Mouse (Mus musculus): Measurements from ENCODE around the gene Eml2.

Gene Eml2

DNA sequence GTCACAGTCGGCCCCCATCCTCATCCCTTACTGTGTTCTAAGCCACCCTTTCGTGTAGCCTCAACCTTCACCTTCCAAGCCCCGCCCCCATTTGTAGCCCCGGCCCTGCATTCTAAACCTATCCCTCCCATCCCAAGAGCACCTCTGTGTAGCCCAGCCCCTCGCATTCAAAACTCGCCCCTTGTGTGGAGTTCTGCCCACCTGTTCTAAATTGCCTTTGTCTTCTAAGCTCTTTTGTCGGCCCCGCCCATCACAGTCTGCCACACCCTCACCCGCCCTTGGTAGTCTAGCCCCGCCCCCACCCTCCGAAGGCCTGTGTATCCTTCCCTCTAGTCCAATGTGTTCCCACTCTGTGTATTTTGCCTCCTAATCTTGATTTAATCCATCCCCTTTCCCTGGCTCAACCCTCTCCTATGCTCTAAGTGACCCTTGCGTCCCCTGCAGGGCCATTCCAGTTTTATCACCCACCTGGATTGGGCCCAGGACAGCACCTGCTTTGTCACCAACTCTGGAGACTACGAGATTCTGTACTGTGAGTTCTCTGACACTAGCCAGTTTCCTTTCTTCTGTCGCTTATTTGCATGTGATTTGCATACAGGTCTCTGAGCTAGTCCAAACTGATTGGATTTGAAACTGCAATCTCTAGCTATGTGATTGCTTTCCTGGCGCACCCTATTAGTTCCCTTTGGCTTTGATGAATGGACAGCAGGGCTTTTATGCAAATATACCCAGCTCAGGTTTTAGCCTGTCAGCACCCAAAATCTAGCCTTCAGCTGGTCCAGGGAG lies 26.0 kb downstream of the Eml2 start:
- DNase-seq (ENCODE audit: low spot score in 2 of 2), result no peak

DNA sequence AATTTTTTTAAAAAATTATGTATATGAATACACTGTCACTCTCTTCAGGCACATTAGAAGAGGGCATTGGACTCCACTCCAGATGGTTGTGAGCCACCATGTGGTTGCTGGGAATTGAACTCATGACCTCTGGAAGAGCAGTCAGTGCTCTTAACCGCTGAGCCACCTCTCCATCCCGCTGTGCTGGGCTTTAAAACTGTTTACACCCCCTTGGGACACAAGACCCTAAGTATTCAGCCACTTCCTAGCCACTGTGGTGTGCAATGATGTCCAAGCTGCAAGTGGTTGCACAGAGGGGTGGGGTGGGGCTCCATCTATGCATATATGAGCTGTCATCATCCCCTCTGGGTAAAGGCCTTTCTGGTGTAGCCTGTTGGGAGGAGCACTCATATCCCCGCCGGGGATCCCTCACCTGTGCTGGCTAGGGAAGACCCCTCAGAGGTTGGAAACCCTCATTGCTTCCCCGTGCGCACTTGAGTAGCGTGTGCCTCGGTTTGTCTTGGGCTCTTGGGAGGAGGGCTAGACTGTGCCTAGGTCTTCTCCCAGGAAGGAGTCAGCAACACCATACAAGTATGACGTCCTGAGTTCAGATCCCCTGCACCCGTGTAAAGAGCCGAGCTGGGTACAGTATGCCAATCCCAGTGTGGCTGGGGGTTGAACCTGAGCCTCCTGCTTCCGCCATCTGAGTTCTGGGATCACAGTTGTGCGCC lies 32.1 kb downstream of the Eml2 start:
- DNase-seq (ENCODE audit: low spot score in 2 of 2), result no peak

DNA sequence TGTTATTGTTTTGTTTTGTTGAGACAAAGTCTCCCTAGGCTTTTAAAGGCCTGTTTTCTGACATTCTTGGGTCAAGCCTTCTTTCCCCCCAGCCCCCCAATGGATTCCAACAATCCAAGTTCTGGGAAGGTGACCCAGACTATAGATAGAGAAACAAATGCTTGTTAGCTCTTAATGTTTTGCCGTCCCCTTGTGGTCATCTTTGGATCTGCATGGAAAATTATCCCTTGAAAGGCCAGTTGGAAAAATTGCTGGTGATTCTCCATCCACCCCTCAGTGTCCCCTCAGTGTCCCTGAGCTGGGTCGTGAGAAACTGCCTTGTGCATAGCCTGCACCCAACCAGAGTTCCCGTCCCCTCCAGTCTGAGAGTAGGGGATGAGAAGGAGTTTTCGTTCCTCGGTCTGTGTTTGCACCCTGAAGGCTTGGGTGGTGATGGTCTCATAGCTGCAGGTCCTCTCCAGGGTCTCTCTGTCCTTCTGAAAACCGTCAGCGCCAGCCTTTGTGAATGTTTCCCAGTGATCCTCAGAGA lies 32.8 kb downstream of the Eml2 start:
- DNase-seq (ENCODE audit: low spot score in 2 of 2), result no peak

DNA sequence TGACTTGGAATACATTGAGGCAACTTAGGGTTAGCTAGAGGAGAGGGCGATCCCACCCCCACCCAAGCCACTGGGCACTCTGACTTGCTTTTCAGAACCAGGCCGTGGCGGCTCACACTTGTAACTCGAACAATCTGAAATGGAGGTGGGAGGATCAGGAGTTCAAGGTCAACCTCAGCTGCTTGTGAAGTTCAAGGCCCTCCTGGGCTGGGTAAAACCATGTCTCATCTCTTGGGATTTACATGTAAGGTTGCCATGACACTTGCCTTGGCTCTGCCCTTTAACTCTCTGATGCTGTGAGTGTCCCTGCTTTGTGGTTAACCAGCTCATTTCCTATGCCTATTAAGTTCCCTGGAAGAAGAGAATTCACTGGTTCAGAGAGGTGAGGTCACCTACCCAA lies 33.3 kb downstream of the Eml2 start:
- DNase-seq (ENCODE audit: low spot score in 2 of 2), result no peak

DNA sequence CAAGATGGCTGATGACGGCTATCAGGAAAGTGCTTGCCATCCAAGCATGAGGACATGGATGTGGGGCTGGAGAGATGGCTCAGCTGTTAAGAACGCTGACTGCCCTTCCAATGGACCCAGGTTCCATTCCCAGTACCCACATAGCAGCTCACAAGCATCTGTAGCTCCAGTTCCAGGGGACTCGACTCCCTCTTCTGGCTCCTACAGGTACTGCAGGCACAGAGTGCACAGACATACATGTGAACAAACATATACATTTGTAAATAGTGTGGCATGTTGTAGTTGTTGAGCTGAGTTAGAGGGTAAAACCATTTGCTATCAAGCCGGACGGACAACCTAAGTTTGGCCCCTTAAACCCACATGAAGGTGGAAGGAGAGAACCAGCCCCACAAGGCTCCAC lies 33.8 kb downstream of the Eml2 start:
- DNase-seq (ENCODE audit: low spot score in 2 of 2), result no peak

DNA sequence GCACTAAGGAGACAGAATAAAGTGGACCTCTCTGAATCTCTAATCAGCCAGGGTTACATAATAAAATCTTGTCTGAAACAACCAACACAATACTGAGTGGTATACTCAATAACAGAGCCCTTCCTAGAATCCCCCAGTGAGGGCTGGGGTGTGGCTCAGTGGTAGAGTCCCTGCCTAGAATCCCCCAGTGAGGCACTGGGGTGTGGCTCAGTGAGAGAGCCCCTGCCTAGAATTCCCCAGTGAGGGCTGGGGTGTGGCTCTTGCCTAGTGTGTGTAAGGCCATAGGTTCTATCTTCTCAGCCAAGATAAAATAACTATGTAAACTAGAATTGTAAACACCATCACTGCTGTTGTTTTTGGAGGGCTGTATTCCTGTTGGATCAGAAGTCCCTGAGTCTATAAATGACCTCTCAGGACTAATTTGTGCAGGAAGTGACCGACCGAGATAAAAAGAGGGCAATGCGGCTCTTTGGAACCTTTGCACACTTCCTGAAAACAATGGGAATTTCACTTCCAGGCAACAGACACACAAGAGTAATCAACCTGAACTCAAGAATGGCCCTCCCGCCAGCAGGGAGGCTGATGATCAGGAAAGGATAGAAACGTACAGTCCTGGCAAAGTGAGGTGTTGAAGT lies 34.9 kb downstream of the Eml2 start:
- no peak for DNase-seq (ENCODE audit: low spot score in 2 of 2)

DNA sequence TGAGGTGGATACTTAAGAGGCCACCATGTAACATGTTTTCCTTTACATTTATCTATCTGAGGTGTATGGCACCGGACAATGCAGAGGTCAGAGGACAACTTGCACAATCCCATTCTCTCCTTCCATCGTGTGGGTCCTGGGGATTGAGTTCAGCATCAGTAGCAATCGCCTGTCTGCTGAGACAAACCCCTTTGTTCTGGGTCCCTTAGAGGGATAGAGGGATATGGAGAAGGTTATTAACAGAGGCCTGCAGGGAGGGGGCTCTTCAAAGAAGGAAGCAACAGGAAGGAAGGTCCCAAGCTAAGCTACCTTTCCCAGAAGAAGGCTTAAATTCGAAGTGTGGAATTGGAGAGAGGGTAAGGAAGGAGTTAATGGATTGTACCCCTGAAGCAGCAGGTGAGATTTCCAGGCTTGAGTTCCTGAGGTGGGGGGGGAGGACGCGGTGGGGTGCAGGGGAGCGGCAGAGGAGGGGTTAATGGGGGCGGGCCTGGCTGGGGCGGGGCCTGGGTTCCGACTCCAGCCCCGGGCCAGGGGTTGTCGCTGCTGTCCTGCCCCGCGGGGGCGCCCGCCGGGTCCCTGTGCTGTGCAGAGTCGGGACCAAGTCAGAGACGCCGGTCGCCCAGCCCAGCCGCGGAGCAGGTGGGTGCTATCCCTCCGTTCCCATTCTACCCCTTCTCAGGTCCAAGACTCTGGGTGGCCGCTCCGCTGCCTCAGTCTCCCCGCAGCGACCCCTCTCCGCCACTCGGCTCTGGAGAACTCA lies 36.0 kb downstream of the Eml2 start, which contains the start of gene Gpr4:
TSS of gene Gpr4 (plus strand) at position 543 of the 760 bp plus-strand sequence.
- no peak for DNase-seq (ENCODE audit: low spot score in 2 of 2)

DNA sequence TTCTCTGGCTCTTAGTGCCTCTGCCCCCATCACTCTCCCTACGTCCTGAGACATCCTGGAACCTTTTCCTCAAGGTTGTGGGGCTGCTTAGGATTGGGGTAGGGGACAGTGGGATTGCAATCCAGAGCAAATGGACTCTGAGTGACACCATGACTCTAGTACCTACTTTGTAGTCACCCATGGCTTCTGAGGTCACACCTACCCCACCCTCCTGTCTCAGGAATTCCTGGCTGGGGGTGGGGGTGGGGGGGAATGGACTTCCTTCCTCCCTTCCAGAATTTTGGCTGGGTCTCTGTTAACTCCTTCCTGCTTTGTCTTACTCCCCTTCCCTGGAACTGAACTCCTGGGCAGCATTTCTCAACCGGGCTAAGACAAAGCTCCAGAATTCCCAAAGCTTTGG lies 37.2 kb downstream of the Eml2 start:
- no peak for DNase-seq (ENCODE audit: low spot score in 2 of 2)

DNA sequence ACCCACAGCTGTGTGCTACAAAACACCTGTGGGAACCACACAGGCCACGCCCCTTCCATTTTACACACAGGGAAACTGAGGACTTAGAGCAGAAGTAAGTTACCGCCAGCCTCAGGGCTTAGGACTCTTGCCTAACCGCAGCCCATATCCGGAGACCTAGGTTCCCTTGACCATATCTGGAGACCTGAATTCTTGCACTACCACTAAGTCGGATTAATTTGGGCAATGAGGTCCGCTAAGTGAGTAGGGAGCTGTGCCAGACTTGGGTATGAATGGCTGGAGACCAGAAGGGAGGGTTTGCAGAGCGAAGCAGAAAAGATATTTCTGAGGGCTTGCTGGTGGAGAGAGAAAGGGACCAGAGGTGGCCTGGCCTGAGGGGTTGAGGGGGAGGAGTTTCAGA lies 38.1 kb downstream of the Eml2 start:
- DNase-seq (ENCODE audit: low spot score in 2 of 2), result no peak

DNA sequence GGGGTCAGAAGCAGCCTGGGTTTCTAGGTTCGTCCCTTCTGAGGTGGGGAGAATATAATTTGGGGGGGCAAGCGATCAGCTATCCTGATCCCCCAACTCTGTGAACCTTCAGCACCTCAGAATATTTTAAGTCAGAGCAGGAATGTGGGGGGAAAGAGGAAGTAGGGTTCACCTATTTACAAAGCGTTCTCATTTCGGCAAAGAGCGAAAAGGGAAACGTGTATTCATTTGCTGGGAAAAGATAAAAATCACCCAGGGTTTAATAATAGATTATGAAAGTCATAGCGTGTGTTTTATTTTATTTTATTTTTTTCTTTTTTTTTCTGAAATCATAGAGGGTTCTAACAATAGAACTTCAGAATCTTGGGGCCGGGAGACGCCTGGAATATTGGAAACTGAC lies 38.7 kb downstream of the Eml2 start:
- DNase-seq (ENCODE audit: low spot score in 2 of 2), result no peak

DNA sequence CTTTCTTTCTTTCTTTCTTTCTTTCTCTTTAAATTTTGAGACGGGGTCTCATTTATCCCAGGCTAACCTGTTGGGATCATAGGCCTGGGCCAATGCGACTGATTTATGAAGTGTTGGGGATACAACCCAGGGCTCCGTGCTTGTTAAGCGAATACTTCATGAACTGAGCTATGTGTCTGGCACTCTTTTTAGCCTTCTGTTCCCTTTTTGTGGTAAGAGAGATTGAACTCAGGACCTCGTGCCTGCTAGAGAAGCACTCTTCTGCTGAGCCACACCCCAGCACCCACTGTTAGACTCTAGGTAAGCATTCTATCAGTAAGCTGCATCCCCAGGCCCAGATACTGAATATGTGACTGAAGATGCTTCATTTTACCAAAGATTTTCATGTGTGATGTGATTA lies 41.3 kb downstream of the Eml2 start:
- DNase-seq (ENCODE audit: low spot score in 2 of 2), result no peak

DNA sequence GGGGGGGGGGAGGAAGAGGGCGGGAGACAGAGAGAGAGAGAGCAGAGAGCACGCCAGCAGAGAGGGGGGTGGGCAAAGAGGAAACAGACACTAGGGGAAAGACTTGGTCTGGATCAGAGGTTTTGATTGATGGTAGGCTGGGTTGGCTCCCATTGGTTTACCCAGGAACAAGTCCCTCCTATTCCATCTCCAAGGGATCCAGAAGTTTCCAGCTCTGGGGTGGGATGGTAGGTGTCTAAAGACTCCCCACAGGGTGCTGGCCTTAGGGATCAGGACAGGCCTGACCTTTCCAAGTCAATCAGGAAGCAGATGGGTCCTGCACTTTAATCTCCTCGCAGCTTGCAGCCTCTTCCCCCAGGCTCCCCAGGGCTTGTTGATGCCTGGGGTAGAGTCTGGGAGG lies 41.7 kb downstream of the Eml2 start:
- DNase-seq (ENCODE audit: low spot score in 2 of 2), result no peak

DNA sequence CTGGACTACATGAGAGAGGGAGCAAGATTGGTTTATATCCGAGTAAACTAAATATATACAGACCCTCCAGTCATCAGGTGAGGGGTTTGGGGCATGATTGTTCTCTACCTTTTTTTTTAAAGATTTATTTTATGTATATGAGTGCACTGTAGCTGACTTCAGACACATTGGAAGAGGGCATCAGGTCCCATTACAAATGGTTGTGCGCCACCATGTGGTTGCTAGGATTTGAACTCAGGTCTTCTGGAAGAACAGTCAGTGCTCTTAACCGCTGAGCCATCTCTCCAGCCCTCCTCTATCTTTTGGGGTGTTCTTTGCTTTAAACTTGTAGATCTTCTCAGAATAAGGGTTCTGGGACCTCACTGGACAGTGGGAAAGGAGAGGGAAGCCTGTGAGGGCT lies 43.8 kb downstream of the Eml2 start:
- no peak for DNase-seq (ENCODE audit: low spot score in 2 of 2)

DNA sequence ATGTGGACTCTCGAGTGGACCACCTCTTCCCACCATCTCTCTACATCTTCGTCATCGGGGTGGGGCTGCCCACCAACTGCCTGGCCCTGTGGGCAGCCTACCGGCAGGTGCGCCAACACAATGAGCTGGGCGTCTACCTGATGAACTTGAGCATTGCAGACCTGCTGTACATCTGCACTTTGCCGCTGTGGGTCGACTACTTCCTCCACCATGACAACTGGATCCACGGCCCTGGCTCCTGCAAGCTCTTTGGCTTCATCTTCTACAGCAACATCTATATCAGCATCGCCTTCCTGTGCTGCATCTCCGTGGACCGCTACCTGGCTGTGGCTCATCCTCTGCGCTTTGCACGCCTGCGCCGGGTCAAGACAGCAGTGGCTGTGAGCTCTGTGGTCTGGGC lies 46.0 kb downstream of the Eml2 start:
- no peak for DNase-seq (ENCODE audit: low spot score in 2 of 2)

DNA sequence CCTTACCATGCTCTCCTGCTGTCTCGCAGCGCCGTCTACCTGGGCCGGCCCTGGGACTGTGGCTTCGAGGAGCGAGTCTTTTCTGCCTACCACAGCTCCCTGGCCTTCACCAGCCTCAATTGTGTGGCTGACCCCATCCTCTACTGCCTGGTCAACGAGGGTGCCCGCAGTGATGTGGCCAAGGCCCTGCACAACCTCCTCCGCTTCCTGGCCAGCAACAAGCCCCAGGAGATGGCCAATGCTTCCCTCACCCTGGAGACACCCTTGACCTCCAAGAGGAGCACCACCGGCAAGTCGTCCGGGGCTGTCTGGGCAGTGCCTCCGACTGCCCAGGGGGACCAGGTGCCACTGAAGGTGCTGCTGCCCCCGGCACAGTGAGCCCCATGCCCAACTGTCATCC lies 46.7 kb downstream of the Eml2 start:
- DNase-seq (ENCODE audit: low spot score in 2 of 2), result no peak

DNA sequence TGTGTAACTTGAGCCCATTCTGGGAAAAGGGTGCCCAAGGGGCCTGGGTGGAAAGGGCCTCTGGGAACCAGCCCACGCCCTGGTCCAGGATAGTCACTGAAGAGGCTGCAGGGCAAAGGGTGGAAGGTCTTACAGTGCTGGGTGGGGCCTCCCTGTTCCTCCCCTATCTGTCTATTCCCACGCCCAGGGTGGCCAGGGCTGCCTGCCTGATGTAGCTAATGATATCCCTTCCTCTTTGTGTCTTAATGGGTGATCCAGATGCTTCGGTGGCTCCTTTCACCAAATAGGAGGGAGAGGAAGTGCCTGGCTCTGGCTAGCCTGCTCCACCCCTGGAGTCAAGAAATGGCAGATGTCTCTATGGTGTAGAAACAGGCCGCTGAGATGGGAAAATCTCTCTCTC lies 48.7 kb downstream of the Eml2 start:
- DNase-seq (ENCODE audit: low spot score in 2 of 2), result no peak

DNA sequence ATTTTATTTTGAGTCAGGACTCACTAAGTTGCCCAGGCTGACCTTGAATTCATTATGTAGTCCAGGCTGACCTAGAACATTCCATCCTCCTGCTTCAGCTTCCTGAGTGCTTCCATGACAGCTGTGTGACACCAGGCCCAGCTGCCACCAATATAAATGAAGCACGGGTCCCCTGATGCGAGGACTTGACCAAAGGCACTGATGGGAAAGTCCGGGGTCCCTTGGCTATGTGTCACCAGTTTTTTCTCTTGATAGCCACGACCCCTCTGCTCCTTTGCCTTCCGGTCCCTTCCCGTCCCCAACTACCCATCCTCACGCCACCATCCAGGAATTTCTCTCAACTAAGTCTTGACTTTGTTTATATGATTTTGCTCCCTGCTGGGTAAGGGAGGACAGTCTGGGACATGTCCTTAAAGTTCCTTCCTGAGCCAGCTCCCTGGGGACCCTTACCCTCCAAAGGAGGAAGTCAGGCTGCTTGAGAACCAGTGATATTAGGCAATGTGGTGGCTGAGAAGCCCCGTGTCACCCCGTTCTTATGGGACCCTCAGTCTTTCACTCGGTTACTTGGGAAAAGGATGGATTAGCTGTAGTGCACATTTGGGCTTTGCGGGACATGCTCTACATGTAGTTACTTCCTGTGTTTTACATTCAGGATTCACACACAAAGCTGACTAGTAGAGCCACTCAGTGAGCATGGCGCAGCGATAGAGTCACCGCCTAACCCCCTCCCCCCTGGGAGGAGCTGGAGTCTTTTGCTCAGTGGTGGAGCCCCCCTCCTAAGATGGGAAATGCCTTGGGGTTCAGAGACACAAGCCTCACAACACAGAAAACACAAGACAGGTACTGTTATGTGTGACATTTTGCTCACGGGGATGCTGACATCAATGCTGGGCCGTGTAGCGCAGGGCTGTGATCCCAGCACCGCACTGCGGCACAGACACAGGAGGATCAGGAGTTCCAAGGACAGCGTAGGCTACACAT lies 50.9 kb downstream of the Eml2 start:
- DNase-seq (ENCODE audit: low spot score in 2 of 2), result peak in 1 of 2 experiments; percentile 52

DNA sequence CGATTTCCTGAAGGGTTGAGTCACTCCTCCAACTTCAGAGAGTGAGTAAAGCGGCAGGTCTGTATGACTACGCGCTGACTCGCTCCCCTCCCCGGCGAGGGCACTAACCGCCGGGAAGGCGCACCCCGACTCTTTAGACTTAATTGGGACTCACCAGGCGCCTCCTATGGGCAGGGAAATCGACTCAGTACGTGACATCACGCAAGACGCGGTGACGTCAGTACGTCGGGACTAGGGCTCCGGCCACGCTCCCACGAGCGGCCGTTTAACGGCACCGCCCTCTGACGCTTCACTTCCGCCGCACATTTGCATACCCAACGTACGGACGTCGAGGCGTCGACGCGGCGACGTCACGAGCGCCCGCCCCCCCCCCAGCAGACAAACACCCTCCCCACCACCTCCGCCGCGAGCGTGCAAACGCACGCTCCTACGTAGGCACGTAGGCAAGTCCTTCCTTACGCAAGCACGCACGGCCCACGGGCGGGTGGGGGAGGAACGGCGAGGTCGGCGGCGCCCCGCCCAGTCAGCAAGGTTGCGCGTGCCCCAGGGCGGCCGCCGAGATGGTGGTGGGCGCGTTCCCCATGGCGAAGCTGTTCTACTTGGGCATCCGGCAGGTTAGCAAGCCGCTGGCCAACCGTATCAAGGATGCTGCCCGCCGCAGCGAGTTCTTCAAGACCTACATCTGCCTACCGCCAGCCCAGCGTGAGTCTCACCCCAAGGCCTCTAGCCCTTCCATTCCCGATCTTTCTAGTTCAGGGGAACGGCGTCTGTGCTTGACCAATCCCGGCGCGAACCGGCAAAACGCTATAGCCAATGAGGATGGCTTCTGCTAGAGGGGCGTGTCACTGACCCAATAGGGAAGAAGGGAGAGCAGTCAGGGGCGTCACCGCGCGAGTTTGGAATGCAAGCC lies 51.9 kb downstream of the Eml2 start, which contains the start of gene Opa3:
TSS of gene Opa3 (plus strand) at position 452 of the 910 bp plus-strand sequence.
- DNase-seq (ENCODE audit: low spot score in 2 of 2), result peak; percentile 99 to 100

DNA sequence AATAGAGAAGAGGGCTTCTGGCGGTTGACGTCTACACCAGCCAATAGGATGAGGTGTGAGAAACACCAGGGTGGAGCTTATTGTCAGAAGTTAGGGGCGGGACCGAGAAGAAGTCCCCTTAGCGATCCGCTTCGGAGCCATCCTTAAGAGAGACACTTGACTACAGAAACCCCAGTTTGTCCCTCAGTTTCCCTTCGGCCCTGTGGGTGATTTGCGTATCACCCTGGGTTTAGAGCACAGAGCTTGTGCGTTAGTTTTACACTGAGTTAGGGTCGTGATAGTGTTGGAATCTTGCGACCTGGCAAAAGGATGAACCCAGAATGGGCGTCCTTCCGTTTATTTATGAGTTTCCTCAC lies 52.5 kb downstream of the Eml2 start:
- DNase-seq (ENCODE audit: low spot score in 2 of 2), result no peak

DNA sequence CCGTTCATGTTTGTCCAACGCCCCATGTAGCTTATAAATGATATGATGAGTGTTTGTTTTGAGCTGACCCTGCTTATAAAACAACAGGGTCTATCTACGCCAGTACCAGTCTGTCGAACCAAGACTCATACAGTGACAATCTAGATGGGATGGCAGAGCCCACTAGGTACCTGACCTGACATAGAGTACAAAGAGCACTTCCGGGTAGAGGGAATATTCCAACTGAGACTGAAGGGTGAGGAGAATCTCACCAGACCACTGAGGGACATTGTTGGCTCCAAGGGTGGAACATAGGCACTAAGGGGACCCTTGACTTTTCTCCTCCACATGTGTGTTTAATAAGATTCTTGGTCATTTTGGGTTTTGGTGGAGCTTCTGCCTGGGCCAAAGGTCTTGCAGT lies 53.2 kb downstream of the Eml2 start:
- no peak for DNase-seq (ENCODE audit: low spot score in 2 of 2)

Data from frontal cortex, postnatal 14 days (tissue).